Mouse (Mus musculus) large intestine, adult 2 months (tissue): ENCODE measurements around the gene Pygb. TPM values are rescaled to one million over a fixed set of nuclear protein-coding genes. Genes with fewer than 3 reads are reported as not detected.

Source experiments
- DNase-seq: peaks from one replicate; pipeline ENCODE4 v3.0.0-alpha.2; 2012; ENCODE audit warnings: low read depth, low spot score
- WGBS: fragments of 180-500 bp; shearing (Covaris S2); methylation state at CpG from one replicate; pipeline ENCODE4 v1.1.7; 2018; 5-methylcytosine and 5-hydroxymethylcytosine counted together
- polyA plus RNA-seq: library from polyadenylated mRNA; depleted of rRNA; stranded (reverse); fragments of >200 nt; gene quantifications from 2 replicates; pipeline ENCODE4 v1.2.3, GENCODE M21; 2012

Gene Pygb
- polyA plus RNA-seq, 1 experiment: 39.4 TPM

DNA sequence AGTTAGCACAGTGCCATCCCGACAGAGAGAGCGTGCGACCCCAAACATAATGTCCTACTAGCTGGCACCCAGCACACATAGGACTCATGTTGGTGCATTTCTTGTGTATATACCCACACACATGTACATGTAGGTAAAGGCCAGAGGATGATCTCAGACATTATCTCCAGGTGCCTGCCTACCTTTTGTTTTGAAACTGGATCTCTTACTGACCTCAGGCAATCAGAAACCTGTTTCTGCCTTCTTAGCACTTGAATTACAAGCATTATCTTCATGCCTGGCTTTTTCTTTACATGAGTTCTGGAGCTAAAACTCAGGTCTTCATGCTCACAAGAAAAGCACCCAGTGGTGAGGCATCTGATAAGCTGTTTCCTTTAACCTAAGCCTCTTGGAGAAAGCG, 49.4 kb downstream of the Pygb start:
- no peak for DNase-seq
- 92% methylated on average over 4 of the region's 4 CpGs for WGBS

DNA sequence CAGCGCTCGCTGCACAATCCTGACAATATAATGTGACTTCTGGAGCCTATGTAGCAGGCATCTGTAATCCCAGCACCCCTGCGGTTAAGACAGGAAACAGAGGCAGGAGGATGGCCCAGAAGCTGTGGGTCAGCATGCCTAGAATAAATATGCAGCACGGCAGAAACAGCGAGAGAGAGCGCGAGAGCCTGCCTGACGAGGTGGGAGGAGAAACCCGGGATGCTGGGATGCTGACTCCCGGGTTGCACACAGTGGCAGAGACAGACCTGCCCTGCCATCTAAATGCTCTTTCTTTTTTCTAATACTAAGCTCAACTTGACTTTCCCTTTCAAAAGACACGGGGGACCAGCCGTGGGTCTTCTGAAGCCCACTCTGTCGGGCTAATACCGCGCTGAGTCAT, 50.4 kb downstream of the Pygb start:
- DNase-seq: no peak
- 77% methylated on average over 15 of the region's 15 CpGs for WGBS

GRCm38 (mm10) chr2:150837781-150838180, 51.2 kb downstream of the Pygb start:
- no peak for DNase-seq
- 95% methylated on average over 3 of the region's 3 CpGs for WGBS

GRCm38 (mm10) chr2:150839686-150840471, 53.3 kb downstream of the Pygb start:
- 79% methylated on average over 12 of the region's 12 CpGs for WGBS
- no peak for DNase-seq

DNA sequence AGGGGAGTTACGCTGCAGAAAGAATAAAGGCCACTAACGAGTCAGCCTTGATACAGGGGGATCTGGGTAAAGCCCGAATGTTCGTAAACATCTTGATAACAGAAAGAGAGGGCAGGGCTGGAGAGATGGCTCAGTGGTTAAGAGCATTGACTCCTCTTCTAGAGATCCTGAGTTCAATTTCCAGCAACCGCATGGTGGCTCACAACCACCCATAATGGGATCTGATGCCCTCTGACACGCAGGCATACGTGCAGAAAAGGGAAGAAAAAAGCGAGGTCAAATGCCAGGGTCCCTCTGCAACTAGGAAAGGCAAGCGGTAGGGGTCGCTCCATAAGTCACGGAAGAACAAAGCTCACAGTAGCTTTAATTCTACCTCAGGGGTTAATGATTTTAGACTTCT, 54.6 kb downstream of the Pygb start:
- 84% methylated on average over 11 of the region's 11 CpGs for WGBS
- no peak for DNase-seq

DNA sequence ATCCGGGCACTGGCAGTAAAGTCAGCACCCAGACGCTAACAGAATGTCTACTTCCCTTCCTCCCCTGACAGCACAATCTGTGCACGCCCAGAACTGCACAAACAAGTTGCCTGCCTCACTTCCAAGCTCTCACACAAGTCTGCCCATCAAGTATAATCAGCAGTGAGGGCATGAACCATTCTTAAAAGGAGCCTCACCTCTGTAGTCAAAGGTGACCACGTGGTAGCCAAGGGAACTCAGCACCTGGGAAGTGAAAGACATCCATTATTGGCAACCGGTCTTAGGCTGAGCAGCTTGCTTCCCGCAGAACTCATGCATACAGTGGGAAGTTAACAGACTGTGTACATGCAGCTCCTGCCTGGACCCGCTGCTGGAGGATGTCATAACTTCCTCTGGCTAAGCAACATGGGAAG, 55.5 kb downstream of the Pygb start:
- no peak for DNase-seq
- 48% methylated on average over 7 of the region's 7 CpGs for whole genome bisulfite sequencing

DNA sequence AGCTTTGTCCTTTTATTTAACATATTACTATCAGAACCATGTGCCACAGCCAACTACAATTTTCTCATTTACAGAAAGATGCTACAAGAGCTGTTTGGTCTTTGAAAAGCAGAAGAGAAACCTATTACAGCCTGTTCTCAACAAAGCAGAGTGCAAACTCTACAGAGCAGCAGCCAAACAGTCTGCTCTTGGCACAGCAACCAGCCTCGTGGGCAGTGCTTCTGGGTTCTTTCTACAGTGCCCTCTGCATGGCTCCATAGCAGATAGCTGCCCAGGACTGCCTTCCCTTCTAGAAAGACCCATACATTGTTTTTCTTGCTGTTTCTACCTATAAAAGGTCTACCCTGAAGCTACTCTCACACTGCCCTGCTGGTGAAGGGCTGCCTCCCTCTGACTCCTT, 58.3 kb downstream of the Pygb start:
- no peak for DNase-seq
- 57% methylated on average over 1 of the region's 1 CpGs for WGBS

GRCm38 (mm10) chr2:150847436-150847995, 61.0 kb downstream of the Pygb start:
- WGBS: 64% methylated on average over 8 of the region's 8 CpGs
- DNase-seq: no peak

DNA sequence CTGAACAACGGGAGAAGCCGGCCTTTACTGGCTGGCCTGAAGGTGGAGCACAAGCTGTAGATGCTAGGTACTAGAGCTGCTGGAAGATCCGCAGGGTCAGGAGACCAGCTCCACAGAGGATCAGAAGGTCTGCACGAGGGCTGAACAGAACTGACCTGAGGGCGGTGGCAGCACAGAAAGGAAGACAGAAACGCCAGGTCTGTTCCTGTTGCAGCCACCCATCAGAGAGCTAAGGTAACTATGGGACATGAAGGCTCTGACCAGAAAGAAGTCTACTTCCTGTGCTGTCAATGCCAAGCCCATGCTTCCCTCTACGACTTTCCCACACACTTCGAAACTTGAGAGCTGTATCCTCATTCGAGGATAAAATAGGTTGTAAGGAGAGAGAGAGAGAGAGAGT, 64.7 kb downstream of the Pygb start:
- DNase-seq: no peak
- WGBS: 63% methylated on average over 9 of the region's 9 CpGs

GRCm38 (mm10) chr2:150855186-150855585, 68.7 kb downstream of the Pygb start:
- DNase-seq: no peak

GRCm38 (mm10) chr2:150858724-150859487, 72.4 kb downstream of the Pygb start:
- DNase-seq: peak; percentile 59
- 32% methylated on average over 9 of the region's 9 CpGs for WGBS

DNA sequence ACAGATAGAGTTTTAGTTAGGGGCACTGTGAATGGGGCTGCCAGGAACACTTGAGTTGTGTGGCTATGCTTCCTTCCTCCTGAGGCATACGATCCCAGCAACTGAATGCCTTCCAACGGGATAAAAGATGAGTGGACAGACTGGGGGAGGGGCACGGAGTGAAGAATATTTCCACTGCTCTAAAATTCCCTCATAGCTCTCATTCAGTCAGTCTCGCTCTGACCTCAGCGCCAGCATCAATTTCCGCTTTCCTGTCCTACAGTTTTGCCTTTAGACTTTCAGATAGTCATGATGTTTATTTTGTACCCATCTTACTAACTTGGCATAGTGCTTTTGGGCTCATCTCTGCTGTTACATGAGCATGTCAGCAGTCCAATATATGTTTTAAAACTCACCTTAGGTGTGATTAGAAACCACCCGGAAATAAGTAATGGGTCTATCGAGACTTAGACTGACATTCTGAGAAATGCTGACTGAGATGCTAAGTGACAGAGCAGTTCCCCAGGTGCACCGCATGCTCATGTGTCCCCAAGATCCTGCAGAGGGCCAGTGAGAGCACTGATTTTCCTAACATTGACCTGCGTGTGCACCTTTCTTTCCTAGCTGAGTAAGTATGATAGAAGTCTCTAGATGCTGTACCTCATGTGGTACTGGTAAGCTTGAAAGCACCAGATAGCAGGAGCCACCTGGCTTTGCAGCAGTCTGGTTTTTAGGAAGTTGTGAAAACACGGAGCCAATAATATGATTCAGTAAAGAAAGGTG, 73.4 kb downstream of the Pygb start:
- no peak for DNase-seq
- 83% methylated on average over 11 of the region's 11 CpGs for WGBS

DNA sequence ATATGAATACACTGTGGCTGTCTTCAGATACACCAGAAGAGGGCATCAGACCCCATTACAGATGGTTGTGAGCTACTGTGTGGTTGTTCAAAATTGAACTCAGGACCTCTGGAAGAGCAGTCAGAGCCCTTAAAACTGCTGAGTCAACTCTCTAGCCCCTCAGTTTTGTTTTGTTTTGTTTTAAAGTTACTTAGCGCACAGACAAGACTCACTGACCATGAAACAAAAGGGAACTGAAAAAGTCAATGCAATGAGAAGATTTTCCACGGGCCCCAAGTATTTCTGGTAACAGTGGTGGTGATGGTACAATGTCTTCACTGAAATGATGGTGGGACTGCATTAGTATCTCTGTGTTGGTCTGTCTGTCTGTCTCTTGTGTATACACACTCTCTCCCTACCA, 74.6 kb downstream of the Pygb start:
- no peak for DNase-seq
- 82% methylated on average over 2 of the region's 2 CpGs for WGBS

- 90% methylated on average over 2 of the region's 2 CpGs for WGBS
- no peak for DNase-seq
Observed at GRCm38 (mm10) chr2:150867021-150867420, 80.5 kb downstream of the Pygb start.

DNA sequence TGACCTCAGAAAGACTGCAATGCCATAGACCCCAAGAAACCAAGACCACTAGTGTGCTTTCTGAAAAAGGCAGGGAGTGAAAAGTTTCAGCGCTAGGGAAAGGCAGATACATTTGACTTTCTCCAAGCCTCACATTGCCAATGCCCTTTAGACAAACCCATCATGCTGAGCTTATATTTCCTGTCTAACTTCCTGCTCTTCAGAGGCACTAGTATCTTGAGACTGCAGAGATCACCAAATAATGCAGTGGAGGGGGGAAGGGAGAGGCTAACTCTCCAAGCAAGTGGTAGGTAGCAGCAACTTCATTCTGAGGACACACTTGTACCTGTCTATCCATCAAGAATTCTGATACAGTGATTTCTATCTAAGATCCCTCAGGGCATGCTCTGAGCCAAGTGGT, 82.9 kb downstream of the Pygb start:
- DNase-seq: no peak
- WGBS: 90% methylated on average over 1 of the region's 1 CpGs

- DNase-seq: no peak
- 91% methylated on average over 1 of the region's 1 CpGs for WGBS
Observed at GRCm38 (mm10) chr2:150874508-150874907, 88.0 kb downstream of the Pygb start.

- DNase-seq: no peak
- 91% methylated on average over 1 of the region's 1 CpGs for WGBS
Observed at GRCm38 (mm10) chr2:150875226-150875625, 88.7 kb downstream of the Pygb start.

DNA sequence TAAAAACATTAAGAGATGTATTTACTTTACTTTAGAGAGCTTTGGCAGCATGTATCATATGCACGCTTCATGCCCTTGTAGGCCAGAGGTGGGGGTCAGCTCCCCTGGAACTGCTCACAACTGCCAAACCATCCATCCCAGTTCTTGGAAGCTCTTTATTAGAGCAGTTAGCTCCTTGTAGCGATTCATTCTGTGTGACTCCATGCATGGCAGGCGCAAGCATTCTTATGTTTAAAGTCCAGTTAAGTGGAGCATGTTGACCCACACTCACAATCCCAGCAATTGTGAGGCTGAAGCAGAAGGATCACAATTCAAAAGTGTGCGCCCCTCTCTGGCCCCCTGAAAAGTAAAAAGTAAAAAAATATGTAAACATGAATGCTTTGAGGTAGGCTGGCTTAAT, 91.0 kb downstream of the Pygb start:
- WGBS: 89% methylated on average over 4 of the region's 4 CpGs
- DNase-seq: no peak
